Mouse (Mus musculus) left cerebral cortex, adult 11 months (tissue): ENCODE data around the gene Pomt1.
"Not testable (repeated sequence)": the region's sequence is repeated elsewhere in the genome, so short reads cannot be mapped to it uniquely, and the experiment has no call there.

Experiments used
- DNase-seq: peaks from one replicate; pipeline ENCODE4 v3.0.0; 2022; ENCODE audit warnings: low spot score

Pomt1 gene

GRCm38 (mm10) chr2:32283986-32284385, 47.6 kb downstream of the Pomt1 start:
- no peak for DNase-seq

DNA sequence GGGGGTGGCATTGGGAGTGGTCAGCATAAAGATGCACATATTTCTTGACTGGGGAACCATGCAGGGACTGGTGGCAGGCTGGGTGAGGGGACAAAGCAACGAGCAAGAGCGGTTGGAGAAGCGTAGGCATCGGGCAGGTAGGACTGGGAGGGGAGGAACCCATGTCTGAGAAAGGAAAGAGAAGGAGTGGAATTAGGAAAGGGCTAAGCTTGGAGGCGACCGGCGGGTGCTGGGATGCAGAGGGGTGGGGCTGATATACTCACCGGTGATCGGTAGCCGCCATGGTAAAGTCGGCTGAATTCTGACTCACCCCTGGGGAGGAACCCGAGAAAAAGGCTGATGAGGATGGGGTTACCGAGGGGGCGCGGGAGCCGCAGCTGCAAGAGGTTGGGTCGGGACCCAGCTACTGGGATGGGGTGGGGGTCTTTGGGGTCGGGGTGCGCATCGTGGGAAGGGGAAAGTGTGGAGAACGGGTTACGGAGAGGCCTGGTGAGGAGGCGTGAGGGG, 51.0 kb downstream of the Pomt1 start, which contains the start of gene Golga2:
Gene Golga2 (plus strand): TSS at position 51 of the 507 bp plus-strand sequence.
- DNase-seq: no peak

DNA sequence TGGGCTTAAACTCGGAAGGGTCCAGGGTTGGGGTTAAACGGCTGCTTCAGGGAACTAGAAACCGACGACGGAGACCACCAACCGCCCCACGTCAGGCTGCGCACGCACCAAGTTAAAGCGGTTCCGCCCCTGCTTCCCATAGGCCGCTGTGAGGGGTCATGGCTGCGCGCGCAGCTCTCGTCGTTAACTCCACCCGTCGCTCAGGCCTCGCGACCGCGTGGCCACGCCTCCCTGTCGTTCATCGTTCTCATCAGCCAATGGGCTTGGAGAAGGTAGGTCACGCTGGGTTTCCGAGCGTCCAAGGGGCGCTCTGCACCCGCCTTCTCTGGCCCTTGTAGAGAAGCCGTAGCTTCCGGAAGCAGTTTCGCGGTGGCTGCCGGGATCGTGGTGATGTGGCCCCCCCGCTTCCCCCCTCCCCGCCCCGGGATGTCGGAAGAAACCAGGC, 51.6 kb downstream of the Pomt1 start, which contains the start of gene Swi5:
Gene Swi5 (minus strand): TSS at position 153 of the 445 bp plus-strand sequence.
- peak; percentile 93 for DNase-seq

DNA sequence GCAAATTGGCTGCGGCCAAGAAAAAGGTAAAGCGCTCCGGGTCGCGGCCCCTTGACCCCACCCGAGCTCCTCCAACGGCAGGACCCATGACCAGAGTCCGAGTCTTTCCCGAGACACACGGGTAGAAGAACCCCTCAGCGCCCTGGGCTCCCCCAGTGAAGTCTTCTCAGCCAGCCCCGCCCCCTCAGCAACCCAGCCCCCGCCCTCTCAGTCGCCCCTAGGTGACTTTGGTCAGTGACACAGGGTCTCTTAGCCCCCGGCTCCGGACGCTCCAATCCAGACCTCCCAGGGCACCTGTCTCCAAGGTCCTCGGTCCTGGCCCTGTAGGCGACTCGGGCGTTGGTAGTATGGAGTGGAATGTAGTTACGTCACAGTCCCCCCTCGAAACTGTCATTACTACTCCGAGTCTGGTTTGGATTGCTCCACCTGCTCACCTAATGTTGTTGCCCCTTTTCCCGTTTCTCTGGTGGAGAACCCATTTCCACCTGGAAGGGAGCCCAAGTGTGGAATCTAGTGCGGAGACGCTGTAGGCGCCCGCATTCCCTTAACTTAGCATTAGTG, 52.1 kb downstream of the Pomt1 start:
- DNase-seq: no peak

DNA sequence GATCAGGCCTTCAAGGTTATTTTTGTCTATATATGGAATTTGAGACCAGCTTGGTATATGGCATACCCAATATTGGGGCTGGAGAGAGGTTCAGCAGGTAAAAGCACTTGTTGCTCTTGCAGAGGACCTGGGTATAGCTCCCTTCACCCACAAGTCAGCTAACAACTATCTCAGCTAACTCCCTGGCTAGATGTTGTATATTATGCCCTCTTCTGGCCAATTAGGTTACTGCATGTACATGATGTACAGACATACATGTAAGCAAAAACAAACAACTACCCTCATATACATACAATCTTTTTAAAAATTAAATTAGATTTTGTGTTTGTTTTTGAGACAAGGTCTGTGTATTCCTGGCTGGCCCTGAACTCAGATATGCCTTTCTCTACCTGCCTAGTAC, 53.2 kb downstream of the Pomt1 start:
- no peak for DNase-seq

- DNase-seq: no peak
These were observed 58.0 kb downstream of the Pomt1 start for GRCm38 (mm10) chr2:32294348-32294747.

- no peak for DNase-seq
These were observed 58.9 kb downstream of the Pomt1 start for GRCm38 (mm10) chr2:32295285-32295684.

DNA sequence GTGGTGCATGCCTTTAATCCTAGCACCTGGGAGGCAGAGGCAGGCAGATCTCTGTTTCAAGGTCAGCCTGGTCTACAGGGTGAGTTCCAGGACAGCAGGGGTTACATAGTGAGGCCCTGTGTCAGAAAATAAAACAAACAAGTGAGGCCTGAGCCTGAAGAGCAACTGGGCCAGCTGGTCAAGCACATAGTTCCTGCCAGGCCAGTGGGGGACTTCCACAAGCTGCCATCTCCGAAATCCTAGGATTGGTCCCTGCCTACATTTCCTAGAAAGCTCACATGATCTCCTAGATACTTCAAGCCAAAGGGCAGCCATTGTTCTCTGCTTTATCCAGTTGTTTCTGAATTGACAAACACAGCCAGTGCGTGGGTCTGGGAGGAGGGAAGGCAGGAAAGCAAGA, 59.5 kb downstream of the Pomt1 start:
- not testable (repeated sequence) for DNase-seq

DNA sequence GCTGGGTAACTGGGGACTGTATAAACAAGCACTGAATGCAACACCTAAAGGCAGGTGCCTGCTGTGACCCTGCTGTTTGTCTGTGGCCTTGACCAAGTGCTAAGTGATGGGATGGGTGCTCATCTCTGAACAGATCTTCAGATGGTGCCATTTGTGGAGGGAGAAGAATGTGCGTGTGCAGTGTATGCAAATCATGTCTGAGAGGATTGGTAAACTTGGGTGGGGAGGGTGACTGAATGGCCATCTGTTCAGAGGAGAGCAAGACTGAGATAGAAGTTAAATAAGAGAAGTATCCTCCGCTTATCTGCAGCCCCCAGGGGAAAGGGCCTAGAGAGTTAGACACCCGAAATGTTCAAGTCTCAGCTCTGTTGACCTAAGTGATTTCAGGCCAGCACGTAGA, 63.1 kb downstream of the Pomt1 start:
- DNase-seq: no peak

DNA sequence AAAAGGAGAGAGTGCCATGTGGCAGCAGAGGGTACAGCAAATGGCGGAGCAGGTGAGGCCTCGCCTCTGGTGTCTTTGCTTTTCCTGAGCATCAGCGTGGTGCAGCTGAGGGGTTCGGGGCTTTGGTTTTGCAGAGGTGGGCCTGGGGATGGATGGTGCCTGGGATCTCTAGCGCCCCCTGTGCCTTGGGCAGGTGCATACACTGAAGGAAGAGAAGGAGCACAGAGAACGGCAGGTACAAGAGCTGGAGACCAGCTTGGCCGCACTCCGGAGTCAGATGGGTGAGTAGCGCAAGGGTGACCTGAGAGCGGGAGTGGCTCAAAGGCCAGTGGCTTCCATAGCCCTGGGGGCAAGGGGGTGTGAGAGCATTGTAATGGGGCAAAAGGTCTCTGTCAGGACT, 66.6 kb downstream of the Pomt1 start:
- no peak for DNase-seq

GRCm38 (mm10) chr2:32304145-32304832, 67.9 kb downstream of the Pomt1 start:
- no peak for DNase-seq
